Mouse (Mus musculus): ENCODE measurements at regions not wholly inside any gene's neighbourhood (a gene's known extent, or its start where the extent isn't known, plus 50 kb on each side); places are given as distances from the start of the nearest gene placed in this dataset.
A peak's percentile ranks its signal among the peaks of the same experiment; 100 is the strongest.

DNA sequence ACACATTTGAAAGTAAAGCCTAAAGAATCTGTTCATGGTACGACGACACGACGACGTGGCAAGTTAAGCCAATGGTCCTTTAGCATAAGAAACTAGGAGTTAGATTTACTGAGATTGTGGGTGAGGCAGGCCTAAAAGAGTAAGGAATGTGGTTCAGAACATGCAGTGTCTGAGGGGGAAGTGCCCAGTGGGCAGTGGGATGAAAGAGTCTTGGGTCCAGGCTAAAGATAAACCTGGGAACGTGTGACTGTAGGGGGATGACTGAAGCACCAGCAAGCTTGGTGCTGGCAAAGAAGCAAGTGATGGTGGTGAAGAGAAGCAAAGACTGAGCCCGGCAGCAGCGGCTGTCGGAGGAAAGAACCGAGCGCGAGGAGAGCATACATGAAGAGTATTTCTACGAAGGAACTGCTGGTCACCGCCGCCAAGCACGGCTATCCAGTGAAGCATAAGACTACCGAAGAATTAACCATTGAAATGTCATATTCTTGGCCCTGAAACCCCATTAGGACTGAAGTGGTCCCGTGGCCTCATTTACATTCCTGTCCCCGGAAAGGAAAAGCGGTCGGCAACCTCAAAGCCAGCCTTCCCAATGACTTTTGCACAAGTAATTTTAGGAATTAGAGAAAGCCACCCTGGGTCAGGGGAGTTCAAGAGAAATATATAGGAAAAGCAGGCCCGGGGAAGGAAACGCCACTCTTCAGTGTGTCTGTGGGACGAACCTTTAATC is 76.2 kb upstream of the Armc2 start:
- Histone ChIP-seq H3K36me3 (no peaks in the 10 kb centered on the region), H3K4me3 (no peak overlapping the region), H3K4me2 (no peak overlapping the region), H3K4me1 (replicated peaks) (peaks cover 37% of the 10 kb centered on the region), H3K27ac (ENCODE audit: poor library complexity, severe bottlenecking) (no peak overlapping the region), H3K9ac (no peak overlapping the region), H3K27me3 (replicated peaks) (no peaks in the 10 kb centered on the region), H3K9me3 (replicated peaks) (no peaks in the 10 kb centered on the region)
- 79% methylated on average over 24 of the region's 24 CpGs for WGBS
- no peak for ATAC-seq (ENCODE audit: insufficient number of reproducible peaks, low FRiP score)

DNA sequence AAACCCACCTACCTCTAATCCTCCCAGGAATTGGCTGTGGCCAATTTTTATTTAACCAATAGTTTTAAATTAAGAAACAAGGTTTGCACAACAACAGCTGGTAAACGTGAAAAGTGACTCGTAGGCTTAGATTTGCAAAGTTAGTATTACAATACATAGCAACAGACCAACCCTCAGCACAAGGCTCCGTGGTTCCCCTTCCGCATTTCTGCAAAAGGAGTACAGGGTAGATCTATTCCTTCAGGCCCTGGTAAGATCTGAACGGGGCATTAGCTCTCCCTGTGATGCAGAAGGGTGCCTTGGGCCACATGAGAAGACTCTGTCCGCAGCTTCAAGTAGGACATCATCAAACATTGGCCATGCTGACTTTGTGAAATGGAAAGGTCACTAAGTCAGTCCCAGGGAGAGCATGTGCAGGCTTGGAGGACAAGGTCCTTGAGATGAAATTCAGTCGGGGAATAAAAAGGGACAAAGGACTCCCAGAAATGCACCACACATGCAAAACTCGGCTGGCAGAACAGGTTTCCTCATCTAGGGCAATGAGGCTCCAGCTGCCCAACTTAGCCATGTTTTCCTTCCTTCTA is 75.0 kb upstream of the Armc2 start:
- Histone ChIP-seq H3K36me3 (no peaks in the 10 kb centered on the region), H3K9me3 (replicated peaks) (no peaks in the 10 kb centered on the region), H3K4me3 (no peak overlapping the region), H3K4me2 (no peak overlapping the region), H3K9ac (no peak overlapping the region), H3K27me3 (replicated peaks) (no peaks in the 10 kb centered on the region), H3K4me1 (replicated peaks) (peaks cover 49% of the 10 kb centered on the region), H3K27ac (ENCODE audit: poor library complexity, severe bottlenecking) (no peak overlapping the region)
- no peak for ATAC-seq (ENCODE audit: insufficient number of reproducible peaks, low FRiP score)
- 82% methylated on average over 8 of the region's 8 CpGs for WGBS

DNA sequence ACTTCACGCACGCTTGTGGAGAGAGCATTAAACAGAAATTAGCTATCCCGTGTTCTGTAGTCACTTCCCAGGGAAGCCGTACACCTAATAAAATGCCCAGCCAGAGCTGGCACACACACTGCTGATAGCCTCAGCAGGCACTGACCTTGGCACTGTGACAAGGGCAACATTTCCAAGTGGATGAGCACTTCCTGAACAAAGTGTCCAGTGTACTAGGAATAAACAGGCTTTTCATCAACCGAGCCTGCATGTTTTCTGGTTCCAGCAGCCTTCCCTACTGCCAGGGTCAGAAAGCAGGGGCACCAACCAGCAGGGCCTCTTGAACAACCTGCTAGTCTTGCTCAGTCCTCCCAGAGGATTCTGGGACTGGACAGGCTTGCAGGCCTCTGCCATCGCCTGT is 74.3 kb upstream of the Armc2 start:
- Histone ChIP-seq H3K9ac (no peak overlapping the region), H3K36me3 (no peaks in the 10 kb centered on the region), H3K27ac (ENCODE audit: poor library complexity, severe bottlenecking) (peak overlapping the region; percentile 18), H3K4me3 (no peak overlapping the region), H3K4me1 (replicated peaks) (peaks cover 51% of the 10 kb centered on the region), H3K9me3 (replicated peaks) (no peaks in the 10 kb centered on the region), H3K27me3 (replicated peaks) (no peaks in the 10 kb centered on the region), H3K4me2 (no peak overlapping the region)
- WGBS, result 49% methylated on average over 6 of the region's 6 CpGs
- no peak for ATAC-seq (ENCODE audit: insufficient number of reproducible peaks, low FRiP score)

DNA sequence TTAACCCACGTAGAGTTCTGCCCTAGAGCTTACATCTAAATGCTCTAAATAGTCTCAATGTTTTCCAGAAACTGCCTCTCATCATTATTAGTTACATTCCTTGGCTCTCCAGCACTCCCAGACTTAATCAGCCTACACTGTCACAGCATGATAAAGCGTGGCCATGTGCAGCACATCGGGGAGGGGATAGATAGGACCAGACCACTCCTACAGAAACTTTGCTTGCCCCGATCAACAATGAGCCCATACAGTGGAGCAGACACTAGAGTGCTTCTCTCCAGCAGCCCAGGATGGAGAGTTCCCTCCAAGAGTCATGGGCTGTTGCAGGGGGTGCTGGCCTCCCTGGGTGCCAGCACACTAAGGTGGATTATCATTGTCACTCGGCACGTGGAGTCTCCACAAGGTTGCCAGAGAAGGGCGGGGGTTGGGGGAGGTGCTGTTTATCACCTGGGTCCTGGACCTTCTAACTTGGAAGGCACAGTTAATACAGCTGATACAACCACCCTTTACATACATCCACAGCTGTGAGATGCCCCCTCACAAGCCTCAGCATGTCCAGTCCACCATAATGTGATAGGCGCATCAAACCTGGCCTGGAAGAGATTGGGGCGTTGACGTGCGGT is 73.4 kb upstream of the Armc2 start:
- H3K4me2 ChIP-seq, result no peak overlapping the region
- H3K9me3 ChIP-seq (replicated peaks), result no peaks in the 10 kb centered on the region; the same call in 1 of the 2 replicates
- H3K4me1 ChIP-seq (replicated peaks), result peaks cover 54% of the 10 kb centered on the region
- no peak overlapping the region for H3K4me3 ChIP-seq
- H3K9ac ChIP-seq, result no peak overlapping the region
- H3K27ac ChIP-seq (ENCODE audit: poor library complexity, severe bottlenecking), result peak overlapping the region; percentile 26; the same call in 1 of the 2 replicates
- WGBS, result 42% methylated on average over 11 of the region's 11 CpGs
- no peaks in the 10 kb centered on the region for H3K36me3 ChIP-seq
- no peaks in the 10 kb centered on the region for H3K27me3 ChIP-seq (replicated peaks)
- ATAC-seq (ENCODE audit: insufficient number of reproducible peaks, low FRiP score), result peak; percentile 73; the same call in 1 of the 2 replicates

DNA sequence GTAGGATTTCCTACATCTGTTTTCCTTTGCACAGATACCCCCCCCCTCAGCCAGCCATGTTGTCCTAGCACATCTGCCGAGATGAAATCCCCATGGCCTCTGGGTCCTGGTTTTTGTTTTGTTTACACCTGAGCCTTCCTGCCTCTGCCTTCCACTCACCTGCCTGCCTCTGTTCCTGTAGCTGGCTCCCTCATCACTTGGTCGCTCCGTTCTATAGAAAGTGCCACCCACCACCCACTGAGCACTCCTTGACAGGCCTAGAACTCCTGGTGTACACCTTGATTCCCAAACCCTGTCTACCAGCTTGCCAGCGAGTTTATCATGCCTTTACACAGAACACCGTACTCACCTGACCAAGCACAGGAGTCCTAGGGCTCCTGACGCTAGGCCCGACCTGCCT is 72.6 kb upstream of the Armc2 start:
- ATAC-seq (ENCODE audit: insufficient number of reproducible peaks, low FRiP score), result no peak
- 90% methylated on average over 7 of the region's 7 CpGs for WGBS
- Histone ChIP-seq H3K27ac (ENCODE audit: poor library complexity, severe bottlenecking) (peak overlapping the region; percentile 56; the same call in 1 of the 2 replicates), H3K4me1 (replicated peaks) (peaks cover 54% of the 10 kb centered on the region), H3K9ac (no peak overlapping the region), H3K9me3 (replicated peaks) (peaks cover 3% of the 10 kb centered on the region; the same call in 1 of the 2 replicates), H3K27me3 (replicated peaks) (no peaks in the 10 kb centered on the region), H3K4me3 (no peak overlapping the region), H3K4me2 (no peak overlapping the region), H3K36me3 (no peaks in the 10 kb centered on the region)

DNA sequence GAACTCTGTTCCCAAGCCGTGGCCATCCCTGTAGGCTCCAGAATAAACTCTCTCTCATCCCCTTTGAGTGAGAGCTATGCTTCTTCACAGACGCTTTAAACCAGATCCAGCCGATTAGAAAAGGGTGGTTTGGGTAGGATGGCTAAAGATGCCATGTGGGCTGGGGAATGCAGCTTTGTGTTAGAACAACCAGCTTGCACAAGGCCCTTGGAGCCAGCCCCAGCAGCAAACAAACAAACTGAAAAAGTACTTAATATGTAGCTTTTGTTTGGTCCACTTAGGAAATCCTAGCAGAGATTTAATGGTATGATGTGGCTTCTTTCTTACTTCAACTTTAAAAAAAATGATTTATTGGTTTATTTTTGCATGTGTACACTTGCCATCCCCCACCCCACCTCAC is 71.9 kb upstream of the Armc2 start:
- Histone ChIP-seq H3K9me3 (replicated peaks) (peaks cover 5% of the 10 kb centered on the region; the same call in 1 of the 2 replicates), H3K4me3 (no peak overlapping the region), H3K36me3 (no peaks in the 10 kb centered on the region), H3K9ac (no peak overlapping the region), H3K27ac (ENCODE audit: poor library complexity, severe bottlenecking) (no peak overlapping the region), H3K27me3 (replicated peaks) (no peaks in the 10 kb centered on the region), H3K4me2 (no peak overlapping the region), H3K4me1 (replicated peaks) (peaks cover 54% of the 10 kb centered on the region)
- ATAC-seq (ENCODE audit: insufficient number of reproducible peaks, low FRiP score), result no peak
- 67% methylated on average over 3 of the region's 3 CpGs for WGBS

DNA sequence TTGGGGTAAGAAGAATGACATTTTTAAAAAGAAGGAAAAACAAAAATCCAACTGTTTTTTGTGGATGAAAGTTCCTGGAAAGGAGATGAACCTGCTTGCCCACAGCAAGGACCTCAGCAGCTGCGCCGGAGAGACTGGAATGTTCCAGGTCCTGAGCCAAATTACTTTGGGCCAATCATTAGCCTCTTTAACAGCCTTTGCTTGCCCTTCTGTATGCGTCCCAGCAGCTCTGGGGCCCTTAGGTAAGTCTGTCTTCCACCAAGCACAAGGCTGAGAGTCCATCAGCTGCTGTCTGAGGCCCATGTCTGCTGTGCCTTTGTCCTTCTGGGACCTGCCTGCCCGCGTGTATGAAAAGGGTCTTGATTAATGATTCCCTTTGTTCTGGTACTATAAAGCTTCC is 71.4 kb upstream of the Armc2 start:
- 70% methylated on average over 5 of the region's 5 CpGs for WGBS
- H3K4me3 ChIP-seq, result no peak overlapping the region
- no peak for ATAC-seq (ENCODE audit: insufficient number of reproducible peaks, low FRiP score)
- H3K9me3 ChIP-seq (replicated peaks), result peaks cover 5% of the 10 kb centered on the region; the same call in 1 of the 2 replicates
- H3K9ac ChIP-seq, result no peak overlapping the region
- no peak overlapping the region for H3K27ac ChIP-seq (ENCODE audit: poor library complexity, severe bottlenecking)
- peaks cover 54% of the 10 kb centered on the region for H3K4me1 ChIP-seq (replicated peaks)
- no peaks in the 10 kb centered on the region for H3K27me3 ChIP-seq (replicated peaks)
- no peak overlapping the region for H3K4me2 ChIP-seq
- H3K36me3 ChIP-seq, result no peaks in the 10 kb centered on the region

DNA sequence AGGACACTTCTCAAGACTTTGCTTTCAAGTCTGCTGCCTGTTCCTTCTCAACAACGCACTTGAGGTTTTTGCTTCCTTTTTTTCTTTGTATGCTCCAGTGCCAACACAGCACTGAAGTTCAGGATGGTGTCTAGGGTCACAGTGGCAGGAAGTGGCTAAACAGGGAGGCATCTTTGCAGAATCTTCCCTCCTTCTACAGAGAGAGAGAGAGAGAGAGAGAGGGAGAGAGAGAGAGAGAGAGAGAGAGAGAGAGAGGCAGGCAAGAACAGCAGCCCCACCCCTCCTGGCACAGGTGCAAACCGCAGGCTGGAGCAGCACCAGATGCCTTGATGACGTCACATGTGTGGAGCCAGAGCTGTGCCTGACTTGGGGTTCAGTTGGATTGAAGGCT is 71.0 kb upstream of the Armc2 start:
- H3K27me3 ChIP-seq (replicated peaks), result no peaks in the 10 kb centered on the region
- H3K4me3 ChIP-seq, result no peak overlapping the region
- ATAC-seq (ENCODE audit: insufficient number of reproducible peaks, low FRiP score), result no peak
- peaks cover 54% of the 10 kb centered on the region for H3K4me1 ChIP-seq (replicated peaks)
- no peak overlapping the region for H3K27ac ChIP-seq (ENCODE audit: poor library complexity, severe bottlenecking)
- 0 out of 2 replicates have a peak overlapping the region, but pooled peaks have one; percentile 3 for H3K4me2 ChIP-seq
- H3K36me3 ChIP-seq, result no peaks in the 10 kb centered on the region
- H3K9ac ChIP-seq, result no peak overlapping the region
- 19% methylated on average over 3 of the region's 3 CpGs for WGBS
- H3K9me3 ChIP-seq (replicated peaks), result peaks cover 5% of the 10 kb centered on the region; the same call in 1 of the 2 replicates

DNA sequence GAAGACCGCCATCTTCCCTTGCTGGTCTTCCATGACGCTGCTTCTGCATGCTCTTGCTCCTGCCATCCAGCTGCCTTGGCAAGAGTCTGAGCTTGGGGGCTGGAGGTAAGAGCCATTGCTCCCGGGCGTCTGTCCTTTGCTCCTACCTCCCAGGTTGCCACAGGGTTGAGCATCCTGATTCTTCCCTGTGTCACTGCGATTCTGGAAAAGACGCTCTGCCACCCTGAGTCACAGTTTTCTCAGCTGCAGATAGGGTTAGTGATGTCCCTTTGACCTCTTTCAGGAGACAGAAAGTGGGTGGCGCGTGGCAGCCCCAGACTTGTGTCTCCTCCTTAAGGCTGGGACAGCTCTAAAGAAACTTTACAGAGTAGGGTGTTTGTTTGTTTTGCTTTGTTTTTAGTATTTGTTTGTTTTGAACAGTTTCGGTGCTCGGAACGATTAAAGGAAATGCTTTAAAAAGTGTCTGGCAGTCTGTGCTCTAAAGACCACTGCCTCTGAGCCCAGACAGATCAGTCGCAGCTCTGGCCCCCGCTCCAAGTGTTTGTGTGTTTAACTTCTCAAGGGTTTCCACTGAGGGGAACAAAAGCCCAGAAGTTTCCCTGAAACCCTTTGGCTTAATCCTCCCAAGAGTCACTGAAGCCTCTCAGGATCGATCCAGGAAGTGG is 70.5 kb upstream of the Armc2 start:
- no peak for ATAC-seq (ENCODE audit: insufficient number of reproducible peaks, low FRiP score)
- Histone ChIP-seq H3K9me3 (replicated peaks) (peaks cover 5% of the 10 kb centered on the region; the same call in 1 of the 2 replicates), H3K4me2 (peak overlapping the region; percentile 3; the same call in 1 of the 2 replicates), H3K9ac (no peak overlapping the region), H3K36me3 (no peaks in the 10 kb centered on the region), H3K27me3 (replicated peaks) (no peaks in the 10 kb centered on the region), H3K27ac (ENCODE audit: poor library complexity, severe bottlenecking) (no peak overlapping the region), H3K4me3 (no peak overlapping the region), H3K4me1 (replicated peaks) (peaks cover 54% of the 10 kb centered on the region)
- WGBS, result 45% methylated on average over 14 of the region's 14 CpGs

DNA sequence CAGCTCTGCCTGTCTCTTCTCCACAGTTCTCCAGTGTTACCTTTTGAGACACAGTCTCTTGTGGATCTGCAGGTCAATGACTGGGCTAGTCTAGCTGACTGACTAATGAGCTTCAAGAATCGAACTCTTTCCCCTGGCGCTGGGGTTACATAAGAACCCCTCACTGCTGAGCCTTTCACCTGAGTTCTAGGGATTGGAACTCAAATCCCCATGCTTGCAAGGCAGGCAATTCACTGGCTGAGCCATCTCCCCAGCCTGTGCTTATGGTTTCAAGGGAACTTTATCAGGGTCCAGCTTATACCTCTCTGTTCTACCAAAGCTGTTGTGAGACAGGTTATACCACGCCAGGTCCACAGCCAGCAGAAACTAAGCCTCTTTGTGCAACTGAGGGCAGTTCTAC is 69.7 kb upstream of the Armc2 start:
- H3K9me3 ChIP-seq (replicated peaks), result peaks cover 5% of the 10 kb centered on the region; the same call in 1 of the 2 replicates
- 95% methylated on average over 3 of the region's 3 CpGs for WGBS
- no peak overlapping the region for H3K27ac ChIP-seq (ENCODE audit: poor library complexity, severe bottlenecking)
- H3K4me2 ChIP-seq, result no peak overlapping the region
- H3K9ac ChIP-seq, result no peak overlapping the region
- H3K4me3 ChIP-seq, result no peak overlapping the region
- no peaks in the 10 kb centered on the region for H3K36me3 ChIP-seq
- ATAC-seq (ENCODE audit: insufficient number of reproducible peaks, low FRiP score), result no peak
- H3K27me3 ChIP-seq (replicated peaks), result no peaks in the 10 kb centered on the region
- peaks cover 49% of the 10 kb centered on the region for H3K4me1 ChIP-seq (replicated peaks)

DNA sequence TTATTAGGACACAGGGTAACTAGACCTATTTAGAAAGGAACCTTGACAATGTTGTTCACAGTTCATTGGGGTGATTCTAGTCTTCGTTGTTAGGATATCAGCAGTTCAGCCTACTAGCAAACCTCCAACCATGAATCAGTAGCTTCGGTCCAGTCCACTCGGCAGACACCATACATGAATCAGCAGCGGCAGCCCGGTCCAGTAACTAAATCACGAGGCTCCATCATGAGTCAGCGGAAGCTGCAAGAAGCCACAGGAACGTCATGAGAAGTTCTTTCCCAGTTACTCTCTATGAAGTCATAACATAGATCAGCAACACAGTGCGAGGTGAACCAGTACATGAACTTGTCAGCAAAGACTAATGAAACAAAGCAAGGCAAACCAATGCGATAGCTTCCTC is 68.4 kb upstream of the Armc2 start:
- ATAC-seq (ENCODE audit: insufficient number of reproducible peaks, low FRiP score), result no peak
- H3K9me3 ChIP-seq (replicated peaks), result peaks cover 5% of the 10 kb centered on the region; the same call in 1 of the 2 replicates

More for the DNA sequence above, 68.4 kb upstream of the Armc2 start:
- 93% methylated on average over 10 of the region's 10 CpGs for WGBS
- Histone ChIP-seq H3K27ac (ENCODE audit: poor library complexity, severe bottlenecking) (no peak overlapping the region), H3K36me3 (no peaks in the 10 kb centered on the region), H3K4me2 (no peak overlapping the region), H3K4me1 (replicated peaks) (peaks cover 47% of the 10 kb centered on the region), H3K27me3 (replicated peaks) (no peaks in the 10 kb centered on the region), H3K4me3 (no peak overlapping the region), H3K9ac (no peak overlapping the region)
